Mouse (Mus musculus) heart, embryonic 14.5 days (tissue): Measurements from ENCODE around the gene Sspn. TPM values are rescaled to one million over a fixed set of nuclear protein-coding genes. Genes with fewer than 3 reads are reported as not detected.

Source experiments
- ATAC-seq: fragments of 200-750 bp; cut with Nextera tagmentation; 2 replicates; pipeline ENCODE4 v1.8.0; 2017; ENCODE audit warnings: low read depth, moderate TSS enrichment; ENCODE audit not compliant: insufficient number of reproducible peaks, insufficient read depth, low FRiP score
- H3K27ac ChIP-seq, 2 experiments: fragments of 200-500 bp in 1 of 2; fragments of 300-500 bp in 1 of 2; sonication (generic) in 1 of 2; replicated peaks in 1 of 2; 2 replicates each; pipeline ENCODE4 v1.5.1; 2012 to 2014; ENCODE audit warnings: low read depth in 2 of 2, low read length in 2 of 2, control low read depth in 1 of 2, mild to moderate bottlenecking in 1 of 2, mixed read lengths in 1 of 2; ENCODE audit not compliant: control insufficient read depth in 1 of 2, insufficient read depth in 1 of 2
- H3K27me3 ChIP-seq: fragments of 300-500 bp; sonication (generic); 2 replicates; pipeline ENCODE4 v1.6.1; 2014; ENCODE audit warnings: mild to moderate bottlenecking, low read length, control low read depth; ENCODE audit not compliant: control insufficient read depth, insufficient read depth
- H3K36me3 ChIP-seq: fragments of 300-500 bp; sonication (generic); 2 replicates; pipeline ENCODE4 v1.6.1; 2014; ENCODE audit warnings: mild to moderate bottlenecking, control low read depth, low read length, mixed read lengths; ENCODE audit not compliant: control insufficient read depth, insufficient read depth
- H3K4me1 ChIP-seq, 2 experiments: fragments of 200-500 bp in 1 of 2; fragments of 300-500 bp in 1 of 2; sonication (generic) in 1 of 2; 2 replicates each; pipeline ENCODE4 v1.6.1; 2012 to 2014; ENCODE audit warnings: low read length in 2 of 2, control low read depth in 1 of 2, mixed read lengths in 1 of 2; ENCODE audit not compliant: control insufficient read depth in 2 of 2, insufficient read depth in 2 of 2
- H3K4me2 ChIP-seq: fragments of 300-500 bp; sonication (generic); 2 replicates; pipeline ENCODE4 v1.6.1; 2014; ENCODE audit warnings: mild to moderate bottlenecking, low read length
- H3K4me3 ChIP-seq, 2 experiments: fragments of 200-500 bp in 1 of 2; fragments of 300-500 bp in 1 of 2; sonication (generic) in 1 of 2; 2 replicates each; pipeline ENCODE4 v1.5.1; 2012 to 2014; ENCODE audit warnings: low read length in 2 of 2, mild to moderate bottlenecking in 2 of 2, control low read depth in 1 of 2, low read depth in 1 of 2, moderate library complexity in 1 of 2; ENCODE audit not compliant: control insufficient read depth in 1 of 2, insufficient read depth in 1 of 2
- H3K9ac ChIP-seq: fragments of 300-500 bp; sonication (generic); 2 replicates; pipeline ENCODE4 v1.6.1; 2014; ENCODE audit warnings: mild to moderate bottlenecking, low read length
- H3K9me3 ChIP-seq: fragments of 300-500 bp; sonication (generic); 2 replicates; pipeline ENCODE4 v1.6.1; 2016; ENCODE audit warnings: low read length, control low read depth; ENCODE audit not compliant: control insufficient read depth
- WGBS: fragments of 180-500 bp; shearing (Covaris S2); extraction: QIAGEN DNeasy Blood & Tissue Kit; methylation state at CpG from one replicate; pipeline ENCODE4 v1.1.7; 2014; 5-methylcytosine and 5-hydroxymethylcytosine counted together
- polyA plus RNA-seq: library from polyadenylated mRNA; unstranded; fragments of >200 nt; fragmentation: Nextera tagmentation; extraction: Ambion mirVana; gene quantifications from 2 replicates; pipeline ENCODE4 v1.2.1, GENCODE M21; 2014

Sspn gene
- polyA plus RNA-seq, 1 experiment from 2014 or later = 66.4 TPM

DNA sequence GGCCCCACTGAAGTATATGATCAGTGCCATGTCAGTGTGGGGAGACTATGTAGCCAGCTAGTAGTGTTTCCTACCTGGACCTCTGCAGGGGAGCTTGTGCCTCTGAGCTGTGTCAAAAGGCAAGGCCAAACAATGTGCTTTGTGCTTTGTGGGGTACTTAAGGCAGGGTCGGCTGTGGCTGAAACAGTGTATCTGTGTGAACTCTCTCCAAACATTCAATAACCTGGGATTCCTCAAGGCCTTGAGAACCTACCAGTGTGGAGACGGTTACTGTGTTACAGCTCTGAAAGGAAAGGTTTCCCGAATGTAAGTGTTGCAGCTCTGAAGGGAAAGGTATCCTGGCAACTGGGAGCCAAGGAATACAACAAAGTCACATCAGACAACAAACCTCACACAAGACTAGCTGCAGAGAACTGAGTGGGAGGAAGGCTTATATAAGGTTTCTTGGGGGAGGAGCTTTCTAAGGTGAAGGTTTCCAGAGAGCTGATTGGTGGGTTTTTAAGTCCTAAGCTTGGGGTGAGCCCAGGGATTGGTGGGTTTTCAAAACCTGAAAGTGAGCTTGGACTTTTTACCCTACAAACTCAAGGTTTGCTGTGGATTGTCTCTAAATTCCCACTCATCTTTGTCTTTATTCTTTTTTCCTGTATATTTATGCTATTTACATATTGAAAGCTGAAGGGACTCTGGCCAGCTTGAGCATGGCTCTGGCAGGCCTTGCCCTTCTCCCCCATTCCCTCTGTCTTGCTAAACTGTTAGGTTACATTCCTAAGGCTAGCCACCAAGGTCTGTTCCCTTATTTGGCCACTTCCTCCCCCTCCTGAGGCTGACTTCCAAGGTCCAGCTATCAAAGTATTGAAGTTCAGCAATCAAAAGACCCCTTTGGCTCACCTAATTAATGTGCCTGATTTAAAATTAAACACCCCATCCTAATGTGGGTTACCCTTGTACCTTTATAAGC lies 20.7 kb upstream of the Sspn start:
- Histone ChIP-seq H3K4me2 (no peak overlapping the region), H3K9ac (no peak overlapping the region), H3K27me3 (no peaks in the 10 kb centered on the region), H3K9me3 (no peaks in the 10 kb centered on the region), H3K27ac (no peak overlapping the region), H3K4me1 (peaks cover 0 to 5% of the 10 kb centered on the region in 2 experiments; a peak in 3 of 4 replicates), H3K4me3 (no peak overlapping the region), H3K36me3 (no peaks in the 10 kb centered on the region)
- 67% methylated on average over 3 of the region's 3 CpGs for WGBS
- ATAC-seq = no peak

DNA sequence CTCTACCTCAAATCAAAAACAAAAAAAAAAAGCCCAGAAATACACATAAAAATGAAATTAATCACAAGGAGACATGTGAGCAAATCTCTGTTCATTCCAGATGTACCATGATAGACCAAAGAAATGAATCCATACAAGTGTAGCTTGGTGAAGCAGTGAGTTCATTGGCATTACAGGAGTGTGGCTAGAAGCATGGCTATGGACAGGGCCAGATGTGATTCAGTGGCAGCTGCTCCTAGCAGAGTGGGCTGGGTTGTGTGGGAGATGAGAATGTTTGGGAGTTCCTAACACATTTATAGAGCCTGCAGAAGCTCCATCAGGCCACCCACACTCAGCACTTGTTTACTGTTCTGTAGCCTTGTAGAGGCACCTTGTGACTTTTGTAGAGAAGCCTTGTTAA lies 19.2 kb upstream of the Sspn start:
- Histone ChIP-seq H3K4me1 (no peaks in the 10 kb centered on the region), H3K4me2 (no peak overlapping the region), H3K9me3 (no peaks in the 10 kb centered on the region), H3K9ac (no peak overlapping the region), H3K27me3 (no peaks in the 10 kb centered on the region), H3K4me3 (no peak overlapping the region), H3K27ac (no peak overlapping the region), H3K36me3 (no peaks in the 10 kb centered on the region)
- no peak for ATAC-seq

DNA sequence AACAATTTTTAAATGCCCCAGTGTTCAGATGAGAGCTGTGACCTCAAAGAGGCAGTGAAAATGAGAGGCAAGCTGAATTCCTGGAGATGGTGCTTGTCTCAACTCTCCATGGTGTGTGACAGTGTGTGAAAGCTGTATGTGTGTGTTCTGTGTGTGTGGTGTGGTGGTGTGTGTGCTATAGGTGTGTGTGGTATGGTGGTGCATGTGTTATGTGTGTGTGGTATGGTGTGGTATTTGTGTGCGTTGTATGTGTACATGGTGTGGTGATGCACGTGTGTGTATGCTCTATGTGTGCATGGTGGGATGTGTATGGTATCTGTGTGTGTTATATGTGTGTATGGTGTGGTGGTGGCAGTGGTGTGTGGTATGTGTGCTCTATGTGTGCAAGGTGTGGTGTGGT lies 16.0 kb upstream of the Sspn start:
- H3K9me3 ChIP-seq = no peaks in the 10 kb centered on the region
- ATAC-seq = no peak
- WGBS = 96% methylated on average over 2 of the region's 2 CpGs

DNA sequence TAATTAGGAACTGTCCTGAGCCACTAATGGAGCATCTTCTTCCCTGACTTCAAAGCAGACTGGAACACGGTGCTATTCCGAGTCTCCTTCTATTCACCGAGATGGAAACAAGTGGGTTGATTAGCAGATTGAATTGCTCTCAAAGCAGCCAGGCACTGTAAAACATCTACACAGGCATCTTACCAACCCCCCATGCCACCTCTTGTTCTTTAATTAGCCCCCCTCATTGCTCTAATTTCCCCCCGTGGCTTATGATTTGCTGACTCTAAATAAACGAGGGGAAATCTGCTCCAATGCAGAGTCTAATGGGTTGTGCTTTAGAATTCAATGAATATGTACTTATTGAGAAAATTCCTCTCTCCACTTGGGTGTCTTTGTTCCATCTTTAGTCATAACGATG lies 15.0 kb upstream of the Sspn start:
- H3K36me3 ChIP-seq = no peaks in the 10 kb centered on the region
- no peak overlapping the region for H3K9ac ChIP-seq
- no peaks in the 10 kb centered on the region for H3K4me1 ChIP-seq
- H3K4me2 ChIP-seq = no peak overlapping the region
- no peaks in the 10 kb centered on the region for H3K27me3 ChIP-seq
- no peak for ATAC-seq
- WGBS = 58% methylated on average over 6 of the region's 6 CpGs
- H3K4me3 ChIP-seq = no peak overlapping the region
- no peaks in the 10 kb centered on the region for H3K9me3 ChIP-seq
- H3K27ac ChIP-seq = no peak overlapping the region

More for the DNA sequence above, 16.0 kb upstream of the Sspn start:
- Histone ChIP-seq H3K9ac (no peak overlapping the region), H3K4me3 (no peak overlapping the region), H3K4me1 (no peaks in the 10 kb centered on the region), H3K4me2 (no peak overlapping the region), H3K36me3 (no peaks in the 10 kb centered on the region), H3K27me3 (no peaks in the 10 kb centered on the region), H3K27ac (no peak overlapping the region)

DNA sequence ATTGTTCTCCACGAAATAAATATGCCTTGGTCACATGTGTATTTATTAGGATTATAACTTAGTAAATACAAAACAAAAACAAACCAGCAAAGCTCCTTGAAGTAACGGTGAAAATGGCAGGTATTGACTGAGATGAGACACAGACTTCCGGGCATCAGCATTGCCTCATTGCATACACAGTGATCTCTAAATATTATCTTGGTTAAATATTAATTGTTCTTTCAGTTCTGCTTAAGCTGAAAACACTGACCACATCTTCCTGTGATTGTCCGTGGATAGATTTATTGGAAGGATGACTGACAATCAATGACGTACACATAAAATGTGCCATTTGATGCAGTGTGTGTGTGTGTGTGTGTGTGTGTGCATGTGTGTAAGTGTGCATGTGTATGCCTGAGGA lies 13.2 kb upstream of the Sspn start:
- Histone ChIP-seq H3K4me3 (no peak overlapping the region), H3K9me3 (no peaks in the 10 kb centered on the region), H3K4me1 (no peaks in the 10 kb centered on the region), H3K27me3 (no peaks in the 10 kb centered on the region), H3K36me3 (no peaks in the 10 kb centered on the region), H3K4me2 (no peak overlapping the region), H3K9ac (no peak overlapping the region), H3K27ac (no peak overlapping the region)
- ATAC-seq = no peak
- WGBS = 85% methylated on average over 5 of the region's 5 CpGs

DNA sequence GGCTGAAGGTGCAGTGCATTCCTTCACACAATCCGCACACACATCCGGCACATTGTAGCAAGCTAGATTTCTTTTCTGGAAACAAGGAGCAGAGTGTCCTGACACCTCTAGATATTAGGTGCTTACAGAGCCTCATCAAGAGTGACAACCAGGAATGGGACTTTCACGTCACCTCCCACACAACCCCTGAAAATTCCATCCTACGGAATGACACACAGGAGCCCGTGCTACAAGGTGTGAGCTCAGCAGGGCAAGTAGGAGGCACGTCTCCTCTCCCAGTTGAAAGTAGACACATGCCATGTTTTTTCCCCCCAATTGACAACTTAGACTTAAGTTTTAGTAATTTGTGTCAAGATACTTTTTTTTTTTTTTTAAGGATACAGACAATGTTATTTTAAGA lies 7.8 kb upstream of the Sspn start:
- 54% methylated on average over 6 of the region's 6 CpGs for WGBS
- H3K27ac ChIP-seq = no peak overlapping the region
- no peak overlapping the region for H3K4me3 ChIP-seq
- H3K9me3 ChIP-seq = no peaks in the 10 kb centered on the region
- no peak overlapping the region for H3K9ac ChIP-seq
- ATAC-seq = no peak
- H3K4me1 ChIP-seq = peaks cover 0 to 11% of the 10 kb centered on the region in 2 experiments; a peak in 3 of 4 replicates
- H3K27me3 ChIP-seq = no peaks in the 10 kb centered on the region
- no peak overlapping the region for H3K4me2 ChIP-seq
- H3K36me3 ChIP-seq = no peaks in the 10 kb centered on the region

DNA sequence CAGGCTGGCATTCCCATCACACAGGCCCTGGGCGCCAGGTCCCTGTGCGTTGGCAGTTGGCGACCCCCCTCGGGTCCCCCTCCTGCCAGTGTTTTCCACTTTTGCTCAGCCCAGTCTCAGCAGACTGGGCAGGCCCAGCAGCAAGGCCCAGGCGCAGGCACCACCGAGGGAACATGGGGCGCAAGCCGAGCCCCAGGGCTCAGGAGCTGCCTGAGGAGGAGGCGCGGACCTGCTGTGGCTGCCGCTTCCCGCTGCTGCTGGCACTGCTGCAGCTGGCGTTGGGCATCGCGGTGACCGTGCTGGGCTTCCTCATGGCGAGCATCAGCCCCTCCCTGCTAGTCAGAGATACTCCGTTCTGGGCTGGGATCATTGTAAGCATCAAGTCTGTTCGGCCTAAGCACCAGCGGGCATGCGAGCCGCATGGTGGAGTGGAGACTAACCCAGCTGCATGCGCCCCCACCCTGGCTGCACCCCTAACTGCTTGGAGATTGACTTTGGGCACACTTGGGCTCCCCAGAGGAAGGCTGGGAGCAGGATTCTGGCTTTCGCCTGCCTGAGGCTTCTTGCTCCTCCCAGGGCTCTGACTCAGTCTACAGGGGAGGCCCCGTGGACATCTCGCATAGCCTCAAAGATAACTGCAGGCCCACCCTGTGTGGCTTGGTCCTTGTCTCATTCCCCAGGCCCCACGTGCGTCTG lies 2.7 kb downstream of the Sspn start:
- ATAC-seq = peak; percentile 88
- no peaks in the 10 kb centered on the region for H3K9me3 ChIP-seq
- peak overlapping the region; percentile 60 to 82 for H3K4me3 ChIP-seq
- peak overlapping the region; percentile 88 for H3K4me2 ChIP-seq
- H3K27me3 ChIP-seq = no peaks in the 10 kb centered on the region
- peak overlapping the region; percentile 87 for H3K9ac ChIP-seq
- H3K27ac ChIP-seq = peak overlapping the region; percentile 89 to 97
- no peaks in the 10 kb centered on the region for H3K36me3 ChIP-seq
- peaks cover 16 to 23% of the 10 kb centered on the region in 2 experiments for H3K4me1 ChIP-seq
- 5% methylated on average over 28 of the region's 28 CpGs for WGBS
